In the genomic region with DNA sequence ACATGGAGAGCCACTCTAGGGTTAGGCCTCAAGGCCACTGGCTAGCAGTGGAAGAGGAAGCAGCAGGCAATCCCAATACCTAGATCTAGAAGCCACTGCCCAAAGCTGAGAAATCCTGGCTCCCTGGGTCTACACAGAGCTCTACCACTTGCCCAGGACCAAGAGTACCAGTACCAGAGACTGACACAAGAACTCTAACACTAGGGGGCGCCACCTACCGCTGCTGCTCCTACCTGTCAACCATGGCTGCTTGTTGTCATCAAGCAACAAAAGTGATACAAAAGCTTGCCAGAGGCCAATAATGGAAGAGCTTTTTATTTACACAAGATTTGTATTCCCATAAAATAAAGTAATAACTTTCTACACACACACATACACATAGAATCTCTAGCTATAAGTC, we compare ENCODE assay signal across 10 mouse cellular contexts. TPM values are rescaled to one million over a fixed set of nuclear protein-coding genes. Genes with fewer than 3 reads are reported as not detected.
A peak's percentile ranks its signal among the peaks of the same experiment; 100 is the strongest.
DNase-seq lines count a peak whose midpoint lies in the region; ATAC-seq and TF ChIP-seq lines count a peak whose summit lies in the region.
"Had no signal": no experiment of that assay in that cellular context is flagged by ENCODE, and none has a peak within 500 bp of the region (broad histone marks: within the 10 kb centered on the region; RNA-seq: fewer than 3 reads in every experiment).

No protein-coding gene starts in this region.

- intact Hi-C loops in heart, adult 2 months (cut with DNase I): loop anchor here (1.0 kb wide), 1 partner anchor 164 kb away; no protein-coding TSS in a partner anchor

- TF ChIP-seq POLR2A in heart, adult 2 months (IDR thresholded peaks at IDR 0.05; ENCODE audit: insufficient read depth, low read depth, low read length): no peak
- TF ChIP-seq POLR2A in thymus, adult 2 months (IDR thresholded peaks at IDR 0.05; ENCODE audit: control insufficient read depth, extremely low read depth, insufficient read depth, low read length, poor library complexity): no peak

- no peak for TF ChIP-seq EP300 in heart, adult 2 months (IDR thresholded peaks at IDR 0.05; ENCODE audit: insufficient read depth, low read depth, low read length)

- 8% methylated on average over 2 of the region's 2 CpGs for WGBS in heart, adult 2 months
- WGBS in heart, embryonic 12.5 days: 4% methylated on average over 2 of the region's 2 CpGs
- 15% methylated on average over 2 of the region's 2 CpGs for WGBS in thymus, adult 2 months

- H3K79me2 ChIP-seq in heart, adult 2 months (replicated peaks; ENCODE audit: control insufficient read depth, insufficient read depth, low read length): no peaks in the 10 kb centered on the region

- no peak overlapping the region for H3K9ac ChIP-seq in heart, adult 2 months (ENCODE audit: low read depth, low read length)
- H3K9ac ChIP-seq in heart, embryonic 12.5 days: no peak overlapping the region
- H3K9ac ChIP-seq: embryonic facial prominence, embryonic 12.5 days had no signal

- TF ChIP-seq CTCF in heart, adult 2 months (IDR thresholded peaks at IDR 0.05): peak; percentile 83
- TF ChIP-seq CTCF in thymus, adult 2 months (IDR thresholded peaks at IDR 0.05; ENCODE audit: borderline replicate concordance, control insufficient read depth, extremely low read depth, insufficient read depth, low read length, poor library complexity): no peak

- no peaks in the 10 kb centered on the region for H3K4me1 ChIP-seq in heart, adult 2 months (ENCODE audit: control insufficient read depth, insufficient read depth, low read length)
- H3K4me1 ChIP-seq in heart, embryonic 12.5 days (replicated peaks): no peaks in the 10 kb centered on the region
- no peaks in the 10 kb centered on the region for H3K4me1 ChIP-seq in thymus, adult 2 months (replicated peaks; ENCODE audit: control insufficient read depth, insufficient read depth, low read length)
- H3K4me1 ChIP-seq: embryonic facial prominence, embryonic 12.5 days had no signal

- peak; percentile 27 to 41 for DNase-seq in heart, adult 2 months
- DNase-seq in R1 (ENCODE audit: low read depth, low spot score): peak; percentile 83
- DNase-seq in cerebellum, postnatal 25 days: peak; percentile 64 to 81
- DNase-seq in heart, adult 8-10 months (ENCODE audit: low spot score): peak; percentile 47
- DNase-seq in left cerebral cortex, adult 18-20 months (ENCODE audit: low spot score in 2 of 2): peak; percentile 74 to 83
- peak; percentile 26 for DNase-seq in naive thymus-derived CD4-positive, alpha-beta T cell, adult 2 months (ENCODE audit: low read depth)
- peak; percentile 43 for DNase-seq in thymus, adult 2 months

- H3K4me2 ChIP-seq in heart, embryonic 12.5 days: no peak overlapping the region
- H3K4me2 ChIP-seq: embryonic facial prominence, embryonic 12.5 days had no signal

- H3K4me3 ChIP-seq in heart, adult 2 months: no peak overlapping the region
- H3K4me3 ChIP-seq in heart, embryonic 12.5 days: no peak overlapping the region
- H3K4me3 ChIP-seq in thymus, adult 2 months (ENCODE audit: control insufficient read depth, insufficient read depth, low read length): no peak overlapping the region
- H3K4me3 ChIP-seq: embryonic facial prominence, embryonic 12.5 days; myocyte had no signal

- no peak overlapping the region for H3K27ac ChIP-seq in heart, adult 2 months
- no peak overlapping the region for H3K27ac ChIP-seq in heart, embryonic 12.5 days (ENCODE audit: poor library complexity, severe bottlenecking)
- no peak overlapping the region for H3K27ac ChIP-seq in thymus, adult 2 months (ENCODE audit: control insufficient read depth, insufficient read depth, low read length)
- H3K27ac ChIP-seq: embryonic facial prominence, embryonic 12.5 days had no signal

- ATAC-seq in heart, embryonic 12.5 days (ENCODE audit: insufficient number of reproducible peaks, low FRiP score): no peak

- H3K27me3 ChIP-seq in heart, adult 2 months (ENCODE audit: control insufficient read depth, insufficient read depth, low read length): no peaks in the 10 kb centered on the region
- H3K27me3 ChIP-seq in heart, embryonic 12.5 days (replicated peaks): no peaks in the 10 kb centered on the region
- no peaks in the 10 kb centered on the region for H3K27me3 ChIP-seq in thymus, adult 2 months (ENCODE audit: control insufficient read depth, insufficient read depth, low read length)
- H3K27me3 ChIP-seq: embryonic facial prominence, embryonic 12.5 days had no signal

- no peaks in the 10 kb centered on the region for H3K36me3 ChIP-seq in heart, adult 2 months (ENCODE audit: control insufficient read depth, insufficient read depth, low read length)
- no peaks in the 10 kb centered on the region for H3K36me3 ChIP-seq in heart, embryonic 12.5 days
- no peaks in the 10 kb centered on the region for H3K36me3 ChIP-seq in thymus, adult 2 months (ENCODE audit: control insufficient read depth, insufficient read depth, low read length)
- H3K36me3 ChIP-seq: embryonic facial prominence, embryonic 12.5 days had no signal

- H3K9me3 ChIP-seq in heart, embryonic 12.5 days (replicated peaks): no peaks in the 10 kb centered on the region
- H3K9me3 ChIP-seq: embryonic facial prominence, embryonic 12.5 days had no signal

RNA-seq across cellular contexts. Expression of gene Rec114, which starts 33.8 kb away (rescaled TPM):
- total RNA-seq in heart, adult 2 months (2021): 10 to 100 TPM in 1 of 2 experiments, 1 to 10 TPM in 1; 1.8 to 13.6 TPM
- 2.5 TPM in 1 of 2 replicates, not detected in the other for polyA plus RNA-seq in heart, adult 2 months (2012; rRNA removed)
- polyA plus RNA-seq in heart, embryonic 12.5 days (2016; fragmentation: Nextera tagmentation; extraction: Ambion mirVana): 10.8 and 15.5 TPM in 2 replicates
- total RNA-seq in heart, adult 8-10 months (2022): 1 to 10 TPM in 2 of 4 experiments, under 1 TPM in 1, not detected in 1; 0.65 to 2.9 (median 1.7) TPM
- total RNA-seq in left cerebral cortex, adult 18-20 months (2021): not detected
- 0.79 TPM in 1 of 2 replicates, not detected in the other for polyA plus RNA-seq in thymus, adult 2 months (2012; rRNA removed)

Comparison
In these comparisons a context has a peak if more than half of its experiments do, and no peak if none do; other contexts are left out.
1. DNase-seq: peak in every context shown above with its lines; median percentile 83 in R1; 78 in left cerebral cortex, adult 18-20 months; 72 in cerebellum, postnatal 25 days; 47 in heart, adult 8-10 months; 43 in thymus, adult 2 months; 34 in heart, adult 2 months; 26 in naive thymus-derived CD4-positive, alpha-beta T cell, adult 2 months.